Mouse (Mus musculus): Measurements from ENCODE around the gene Phlpp2.

- TF ChIP-seq ZC3H11A (IDR thresholded peaks at IDR 0.05; ENCODE audit: borderline replicate concordance, low read depth, low read length) (no peak), MAFK (IDR thresholded peaks at IDR 0.05; ENCODE audit: insufficient read depth, low read depth, low read length) (no peak), HCFC1 (IDR thresholded peaks at IDR 0.05; ENCODE audit: borderline replicate concordance, insufficient read depth, low read length) (no peak), CHD2 (IDR thresholded peaks at IDR 0.05; ENCODE audit: low read depth, low read length) (no peak), ZNF384 (IDR thresholded peaks at IDR 0.05; ENCODE audit: low read depth, low read length) (no peak)
Measured at GRCm38 (mm10) chr8:109962896-109963295, 94.6 kb downstream of the Phlpp2 start.

Measured in ES-E14 (cell line).